Mouse (Mus musculus) kidney, postnatal 0 days (tissue): ENCODE data around the gene Dlk1. TPM values are rescaled to one million over a fixed set of nuclear protein-coding genes. Genes with fewer than 3 reads are reported as not detected.

ENCODE experiments used
- ATAC-seq: fragments of 200-750 bp; cut with Nextera tagmentation; replicated peaks from 2 replicates; pipeline ENCODE4 v1.8.0; 2017; ENCODE audit warnings: low read depth, moderate number of reproducible peaks, moderate TSS enrichment, moderate library complexity; ENCODE audit not compliant: low FRiP score
- DNase-seq: peaks from one replicate; pipeline ENCODE4 v3.0.0-alpha.2; 2016; ENCODE audit warnings: low spot score
- H3K27ac ChIP-seq: fragments of 300-500 bp; sonication (generic); 2 replicates; pipeline ENCODE4 v1.5.1; 2014; ENCODE audit warnings: mild to moderate bottlenecking
- H3K27me3 ChIP-seq: fragments of 300-500 bp; sonication (generic); 2 replicates; pipeline ENCODE4 v1.6.1; 2014; ENCODE audit warnings: low read length, mixed read lengths; ENCODE audit not compliant: insufficient read depth
- H3K36me3 ChIP-seq: fragments of 300-500 bp; sonication (generic); 2 replicates; pipeline ENCODE4 v1.6.1; 2014; ENCODE audit warnings: low read length, mixed read lengths; ENCODE audit not compliant: insufficient read depth
- H3K4me1 ChIP-seq: fragments of 300-500 bp; sonication (generic); replicated peaks from 2 replicates; pipeline ENCODE4 v1.6.1; 2014; ENCODE audit warnings: antibody characterized with exemption, low read length, mixed read lengths; ENCODE audit not compliant: insufficient read depth
- H3K4me2 ChIP-seq: fragments of 300-500 bp; sonication (generic); 2 replicates; pipeline ENCODE4 v1.6.1; 2014; ENCODE audit warnings: mild to moderate bottlenecking, low read length, moderate library complexity, mixed read lengths
- H3K4me3 ChIP-seq: fragments of 300-500 bp; sonication (generic); replicated peaks from 2 replicates; pipeline ENCODE4 v1.5.1; 2014; ENCODE audit warnings: low read depth, low read length
- H3K9ac ChIP-seq: fragments of 300-500 bp; sonication (generic); 2 replicates; pipeline ENCODE4 v1.6.1; 2014; ENCODE audit warnings: low read depth, low read length
- H3K9me3 ChIP-seq: fragments of 300-500 bp; sonication (generic); replicated peaks from 2 replicates; pipeline ENCODE4 v1.6.1; 2016; ENCODE audit warnings: low read length, inconsistent platforms, mixed read lengths
- CTCF ChIP-seq: IDR thresholded peaks from 2 replicates; pipeline ENCODE4 v1.5.1; 2016; ENCODE audit warnings: antibody characterized with exemption, low read depth, mild to moderate bottlenecking, moderate library complexity
- WGBS: fragments of 180-500 bp; shearing (Covaris S2); extraction: QIAGEN DNeasy Blood & Tissue Kit; methylation state at CpG from one replicate; pipeline ENCODE4 v1.1.7; 2014; 5-methylcytosine and 5-hydroxymethylcytosine counted together
- polyA plus RNA-seq: library from polyadenylated mRNA; unstranded; fragments of >200 nt; fragmentation: Nextera tagmentation; extraction: Ambion mirVana; gene quantifications from 2 replicates; pipeline ENCODE4 v1.2.1, GENCODE M21; 2015

Gene Dlk1
- polyA plus RNA-seq: 25.2 and 31.1 TPM in 2 replicates

DNA sequence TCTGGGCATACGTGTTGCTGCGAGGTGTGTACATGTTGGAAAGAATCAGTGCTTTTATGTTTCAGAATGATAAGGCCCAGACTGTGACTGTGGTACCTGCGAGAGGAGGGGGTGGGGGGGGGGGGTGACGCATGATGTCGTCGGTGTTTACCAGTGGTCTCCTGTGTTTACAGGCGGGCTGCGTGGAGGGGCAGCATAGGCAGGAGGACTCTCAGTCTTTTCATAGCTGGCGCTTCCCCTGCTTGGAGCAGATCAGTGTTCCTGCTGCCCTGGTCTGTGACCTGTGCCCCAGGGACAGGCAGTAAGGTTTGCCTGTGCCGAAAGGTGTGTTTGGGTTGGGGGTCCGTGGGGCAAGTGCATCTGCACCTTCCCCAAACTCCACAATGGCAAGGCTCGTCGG, at the start of gene Dlk1:
Dlk1 (plus strand) TSS at position 232 of the 400 bp plus-strand sequence.
- H3K9me3 ChIP-seq: no peaks in the 10 kb centered on the region
- peak within 1 kb of the TSS; percentile 31 for H3K4me3 ChIP-seq
- 14% methylated on average over 13 of the region's 13 CpGs for WGBS
- DNase-seq: no peak
- H3K4me2 ChIP-seq: peak within 1 kb of the TSS; percentile 63
- 0 out of 2 replicates have a peak within 1 kb of the TSS, but pooled peaks have one; percentile 27 for H3K9ac ChIP-seq
- H3K4me1 ChIP-seq: peaks cover 19% of the 10 kb centered on the region
- H3K27me3 ChIP-seq: peaks cover 39% of the 10 kb centered on the region
- no peak for ATAC-seq
- no peak for TF ChIP-seq CTCF
- no peak within 1 kb of the TSS for H3K27ac ChIP-seq
- H3K36me3 ChIP-seq: no peaks in the 10 kb centered on the region

DNA sequence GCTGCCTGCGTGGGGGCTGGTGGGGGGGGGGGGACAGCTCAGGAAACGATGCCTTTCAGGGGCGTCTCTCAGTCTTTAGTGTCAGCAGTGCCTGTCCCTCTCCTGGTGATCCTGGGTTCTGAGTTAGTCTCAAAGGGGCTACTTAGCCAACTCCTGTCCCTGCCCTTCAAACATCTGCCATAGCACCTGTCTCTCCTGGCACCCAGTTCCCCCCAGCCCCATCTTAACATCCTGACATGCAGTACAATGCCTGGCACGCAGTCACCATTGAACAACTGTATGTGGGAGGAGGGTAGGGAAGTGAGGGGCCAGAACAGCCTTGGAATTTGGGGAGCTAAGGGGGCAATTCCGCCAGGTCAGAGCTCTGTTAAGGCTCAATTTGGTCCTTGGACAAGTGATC, 49.7 kb upstream of the Dlk1 start:
- WGBS: 60% methylated on average over 5 of the region's 5 CpGs
- H3K4me1 ChIP-seq: peaks cover 10% of the 10 kb centered on the region

DNA sequence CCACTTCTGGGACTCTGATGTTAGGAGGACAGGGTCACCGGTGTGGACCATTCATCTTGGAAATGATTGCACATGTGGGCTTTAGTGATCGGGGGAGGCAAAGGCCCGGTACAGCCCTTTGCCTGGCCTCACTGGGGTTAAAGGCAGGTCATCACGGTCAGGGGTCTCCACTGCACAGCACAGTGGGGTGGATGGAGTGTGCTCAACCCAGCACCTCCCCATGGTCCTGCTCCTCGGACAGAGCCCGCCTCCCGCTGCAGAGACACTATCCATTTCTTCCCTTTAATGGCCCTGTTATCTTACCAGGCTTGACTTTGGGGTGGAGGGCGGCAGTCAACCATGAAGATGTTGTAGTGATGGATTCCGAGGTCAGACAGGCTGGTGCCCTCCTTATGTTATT, 48.9 kb upstream of the Dlk1 start:
- ATAC-seq (no peak), DNase-seq (no peak)
- Histone ChIP-seq H3K9me3 (no peaks in the 10 kb centered on the region), H3K9ac (no peak overlapping the region), H3K27ac (no peak overlapping the region), H3K36me3 (no peaks in the 10 kb centered on the region), H3K4me2 (no peak overlapping the region), H3K27me3 (no peaks in the 10 kb centered on the region), H3K4me3 (no peak overlapping the region), H3K4me1 (peaks cover 10% of the 10 kb centered on the region)
- 44% methylated on average over 9 of the region's 9 CpGs for WGBS
- TF ChIP-seq CTCF: no peak

More for the DNA sequence above, 49.7 kb upstream of the Dlk1 start:
- Histone ChIP-seq H3K36me3 (no peaks in the 10 kb centered on the region), H3K9ac (no peak overlapping the region), H3K4me2 (no peak overlapping the region), H3K27me3 (no peaks in the 10 kb centered on the region), H3K4me3 (no peak overlapping the region), H3K27ac (no peak overlapping the region), H3K9me3 (no peaks in the 10 kb centered on the region)
- no peak for TF ChIP-seq CTCF
- no peak for DNase-seq
- no peak for ATAC-seq

DNA sequence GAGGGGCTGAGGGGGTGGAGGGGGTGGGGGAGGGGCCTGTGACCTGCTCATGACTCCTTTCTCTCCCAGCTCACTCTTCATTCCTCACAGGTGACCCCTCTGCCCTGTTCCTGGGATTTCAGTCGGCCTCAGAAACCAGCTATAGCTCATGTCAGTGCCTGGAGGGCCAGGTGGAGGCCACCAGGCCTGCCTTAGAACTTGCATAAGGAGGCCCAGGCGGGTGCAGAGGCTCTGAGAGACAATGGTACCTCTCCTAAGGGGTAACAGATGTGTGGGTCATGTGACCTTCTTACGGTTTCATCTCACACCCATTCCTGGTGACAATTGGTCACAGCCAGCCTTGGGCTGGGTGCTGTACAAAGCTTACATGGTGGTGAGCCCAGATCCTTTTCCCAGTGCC, 46.6 kb upstream of the Dlk1 start:
- Histone ChIP-seq H3K27ac (no peak overlapping the region), H3K27me3 (no peaks in the 10 kb centered on the region), H3K4me2 (no peak overlapping the region), H3K4me1 (peaks cover 13% of the 10 kb centered on the region), H3K9ac (no peak overlapping the region), H3K9me3 (no peaks in the 10 kb centered on the region), H3K36me3 (no peaks in the 10 kb centered on the region), H3K4me3 (no peak overlapping the region)
- no peak for ATAC-seq
- WGBS: 54% methylated on average over 3 of the region's 3 CpGs
- DNase-seq: no peak
- TF ChIP-seq CTCF: no peak

DNA sequence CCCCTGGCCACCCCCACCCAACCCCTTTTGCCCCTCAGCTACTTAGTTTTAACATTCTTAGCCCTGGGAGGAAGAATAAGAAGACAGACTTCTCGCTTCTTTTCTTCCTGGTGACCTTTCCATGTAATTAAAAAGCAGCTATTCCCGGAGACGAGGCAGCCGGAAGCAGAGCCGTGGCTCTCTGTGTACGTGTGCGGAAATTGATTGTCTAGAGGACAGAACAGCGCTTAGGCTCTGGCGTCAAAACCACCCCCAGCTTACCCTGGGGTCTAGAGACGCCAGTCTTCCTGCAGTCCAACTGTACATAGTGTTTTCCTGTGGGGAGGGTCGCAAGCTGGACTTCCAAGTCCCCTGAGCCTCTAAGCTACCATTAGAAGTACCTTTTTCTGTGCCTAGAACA, 41.9 kb upstream of the Dlk1 start:
- no peak overlapping the region for H3K4me3 ChIP-seq
- no peaks in the 10 kb centered on the region for H3K36me3 ChIP-seq
- ATAC-seq (no peak), DNase-seq (peak; percentile 61)
- H3K9ac ChIP-seq: no peak overlapping the region
- H3K4me2 ChIP-seq: no peak overlapping the region
- no peaks in the 10 kb centered on the region for H3K27me3 ChIP-seq
- 22% methylated on average over 11 of the region's 11 CpGs for WGBS
- peaks cover 12% of the 10 kb centered on the region for H3K4me1 ChIP-seq
- TF ChIP-seq CTCF: no peak
- H3K9me3 ChIP-seq: no peaks in the 10 kb centered on the region
- H3K27ac ChIP-seq: peak overlapping the region; percentile 21; the same call in 1 of the 2 replicates

DNA sequence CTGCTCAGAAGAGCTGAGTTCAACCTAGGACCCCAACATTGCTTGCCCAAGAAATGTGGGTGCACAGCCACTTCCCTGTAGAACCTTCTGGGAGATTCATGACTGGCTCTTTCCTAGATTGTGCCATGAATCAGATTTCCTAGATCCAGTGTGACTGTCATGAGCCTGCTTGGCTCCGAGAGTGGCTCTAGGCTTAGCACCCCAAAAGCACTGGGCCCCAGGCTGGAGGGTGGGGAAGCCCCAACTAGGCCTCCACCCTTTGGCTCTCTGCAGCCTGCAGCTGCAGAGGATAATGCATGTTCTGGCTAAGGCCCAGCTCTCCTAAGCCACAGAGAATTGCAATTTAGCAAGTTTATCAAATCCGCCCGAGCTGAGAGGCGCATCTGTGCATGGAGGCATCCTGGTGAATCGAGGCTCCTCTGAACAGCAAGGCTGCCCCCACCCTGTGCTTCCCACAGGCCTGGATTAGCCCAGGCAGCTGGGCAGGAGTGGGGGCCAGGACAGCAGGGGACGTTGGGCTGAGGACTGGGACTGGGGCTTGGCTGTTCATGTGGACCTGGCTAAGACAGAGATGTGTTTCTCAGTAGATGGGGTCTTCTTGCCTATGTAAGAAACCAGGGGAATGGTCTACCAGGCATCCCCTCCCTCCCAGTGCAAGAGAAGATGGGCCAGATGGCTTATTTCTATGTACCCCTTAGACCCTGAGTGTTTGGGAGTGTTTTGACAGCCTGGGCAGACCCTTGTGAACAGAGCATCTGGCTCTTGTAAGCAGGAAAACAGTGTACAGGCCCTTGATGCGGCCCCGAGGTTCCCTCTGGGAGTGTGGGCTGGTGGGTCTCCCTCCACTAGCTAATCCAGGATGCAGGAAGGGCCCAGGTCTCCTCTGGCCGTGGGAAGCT, 41.2 kb upstream of the Dlk1 start:
- Histone ChIP-seq H3K4me1 (peaks cover 12% of the 10 kb centered on the region), H3K9ac (no peak overlapping the region), H3K9me3 (no peaks in the 10 kb centered on the region), H3K4me2 (no peak overlapping the region), H3K4me3 (no peak overlapping the region), H3K36me3 (no peaks in the 10 kb centered on the region), H3K27me3 (no peaks in the 10 kb centered on the region), H3K27ac (peak overlapping the region; percentile 21; the same call in 1 of the 2 replicates)
- no peak for TF ChIP-seq CTCF
- DNase-seq (no peak), ATAC-seq (peak; percentile 48; the same call in 1 of the 2 replicates)
- 56% methylated on average over 9 of the region's 9 CpGs for WGBS
